Mouse (Mus musculus): Measurements from ENCODE around the gene Ergic3. TPM values are rescaled to one million over a fixed set of nuclear protein-coding genes. Genes with fewer than 3 reads are reported as not detected.

The Ergic3 gene
- total and polyA plus RNA-seq, 2 experiments from 2014 or later = 288 to 472 TPM

GRCm38 (mm10) chr2:155979328-155979991 is 28.4 kb upstream of the Ergic3 start:
- WGBS = 93% methylated on average over 5 of the region's 5 CpGs

GRCm38 (mm10) chr2:155985776-155986175 is 22.1 kb upstream of the Ergic3 start:
- TF ChIP-seq CTCF (IDR thresholded peaks at IDR 0.05; ENCODE audit: low read depth) = no peak
- Histone ChIP-seq H3K4me2 (ENCODE audit: low read depth, low read length) (no peak overlapping the region), H3K9ac (replicated peaks; ENCODE audit: low read length) (no peak overlapping the region), H3K27me3 (ENCODE audit: insufficient read depth, low read length) (no peaks in the 10 kb centered on the region), H3K4me3 (ENCODE audit: low read length) (no peak overlapping the region), H3K27ac (no peak overlapping the region), H3K36me3 (ENCODE audit: insufficient read depth, low read length) (peaks cover 86% of the 10 kb centered on the region), H3K9me3 (ENCODE audit: low read length) (no peaks in the 10 kb centered on the region), H3K4me1 (ENCODE audit: insufficient read depth, low read length) (no peaks in the 10 kb centered on the region)
- 92% methylated on average over 7 of the region's 7 CpGs for WGBS
- DNase-seq (ENCODE audit: low spot score) = no peak
- no peak for ATAC-seq

More at GRCm38 (mm10) chr2:155979328-155979991, 28.4 kb upstream of the Ergic3 start:
- no peak overlapping the region for H3K27ac ChIP-seq
- H3K9me3 ChIP-seq (ENCODE audit: low read length) = no peaks in the 10 kb centered on the region
- no peak for TF ChIP-seq CTCF (IDR thresholded peaks at IDR 0.05; ENCODE audit: low read depth)
- no peak for ATAC-seq
- H3K4me1 ChIP-seq (ENCODE audit: insufficient read depth, low read length) = no peaks in the 10 kb centered on the region
- no peak overlapping the region for H3K9ac ChIP-seq (replicated peaks; ENCODE audit: low read length)
- no peak overlapping the region for H3K4me3 ChIP-seq (ENCODE audit: low read length)
- no peaks in the 10 kb centered on the region for H3K27me3 ChIP-seq (ENCODE audit: insufficient read depth, low read length)
- H3K36me3 ChIP-seq (ENCODE audit: insufficient read depth, low read length) = peaks cover 77% of the 10 kb centered on the region
- no peak overlapping the region for H3K4me2 ChIP-seq (ENCODE audit: low read depth, low read length)
- DNase-seq (ENCODE audit: low spot score) = no peak

GRCm38 (mm10) chr2:155987131-155987530 is 20.7 kb upstream of the Ergic3 start:
- Histone ChIP-seq H3K4me3 (ENCODE audit: low read length) (no peak overlapping the region), H3K9me3 (ENCODE audit: low read length) (no peaks in the 10 kb centered on the region), H3K4me1 (ENCODE audit: insufficient read depth, low read length) (peaks cover 11% of the 10 kb centered on the region; the same call in 1 of the 2 replicates), H3K36me3 (ENCODE audit: insufficient read depth, low read length) (peaks cover 81% of the 10 kb centered on the region), H3K9ac (replicated peaks; ENCODE audit: low read length) (no peak overlapping the region), H3K27me3 (ENCODE audit: insufficient read depth, low read length) (no peaks in the 10 kb centered on the region), H3K27ac (no peak overlapping the region), H3K4me2 (ENCODE audit: low read depth, low read length) (no peak overlapping the region)
- WGBS = 98% methylated on average over 6 of the region's 6 CpGs
- DNase-seq (ENCODE audit: low spot score) (no peak), ATAC-seq (no peak)
- no peak for TF ChIP-seq CTCF (IDR thresholded peaks at IDR 0.05; ENCODE audit: low read depth)

GRCm38 (mm10) chr2:155989085-155989484 is 18.8 kb upstream of the Ergic3 start:
- H3K9ac ChIP-seq (replicated peaks; ENCODE audit: low read length) = no peak overlapping the region
- no peak for DNase-seq (ENCODE audit: low spot score)
- H3K4me1 ChIP-seq (ENCODE audit: insufficient read depth, low read length) = peaks cover 14% of the 10 kb centered on the region; the same call in 1 of the 2 replicates

DNA sequence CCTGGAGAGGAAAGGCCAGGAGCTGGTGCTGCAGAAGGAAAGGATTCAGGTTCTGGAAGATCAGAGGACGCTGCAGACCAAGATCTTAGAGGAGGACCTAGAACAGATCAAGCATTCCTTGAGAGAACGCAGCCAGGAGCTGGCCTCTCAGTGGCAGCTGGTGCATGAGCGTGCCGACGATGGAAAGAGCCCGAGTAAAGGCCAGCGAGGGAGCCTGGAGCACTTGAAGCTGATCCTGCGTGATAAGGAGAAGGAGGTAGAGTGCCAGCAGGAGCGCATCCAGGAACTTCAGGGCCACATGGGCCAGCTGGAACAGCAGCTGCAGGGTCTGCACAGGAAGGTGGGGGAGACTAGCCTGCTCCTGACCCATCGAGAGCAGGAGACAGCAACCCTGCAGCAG is 16.7 kb upstream of the Ergic3 start:
- ATAC-seq = 0 out of 2 replicates have a peak, but pooled peaks have one; percentile 30
- no peak for TF ChIP-seq CTCF (IDR thresholded peaks at IDR 0.05; ENCODE audit: low read depth)
- peak; percentile 25 for DNase-seq (ENCODE audit: low spot score)

More at GRCm38 (mm10) chr2:155989085-155989484, 18.8 kb upstream of the Ergic3 start:
- H3K27ac ChIP-seq = no peak overlapping the region
- H3K4me3 ChIP-seq (ENCODE audit: low read length) = no peak overlapping the region
- WGBS = 66% methylated on average over 4 of the region's 4 CpGs
- no peak for ATAC-seq
- no peak for TF ChIP-seq CTCF (IDR thresholded peaks at IDR 0.05; ENCODE audit: low read depth)
- no peaks in the 10 kb centered on the region for H3K9me3 ChIP-seq (ENCODE audit: low read length)
- no peaks in the 10 kb centered on the region for H3K27me3 ChIP-seq (ENCODE audit: insufficient read depth, low read length)
- H3K36me3 ChIP-seq (ENCODE audit: insufficient read depth, low read length) = peaks cover 76% of the 10 kb centered on the region
- H3K4me2 ChIP-seq (ENCODE audit: low read depth, low read length) = no peak overlapping the region

DNA sequence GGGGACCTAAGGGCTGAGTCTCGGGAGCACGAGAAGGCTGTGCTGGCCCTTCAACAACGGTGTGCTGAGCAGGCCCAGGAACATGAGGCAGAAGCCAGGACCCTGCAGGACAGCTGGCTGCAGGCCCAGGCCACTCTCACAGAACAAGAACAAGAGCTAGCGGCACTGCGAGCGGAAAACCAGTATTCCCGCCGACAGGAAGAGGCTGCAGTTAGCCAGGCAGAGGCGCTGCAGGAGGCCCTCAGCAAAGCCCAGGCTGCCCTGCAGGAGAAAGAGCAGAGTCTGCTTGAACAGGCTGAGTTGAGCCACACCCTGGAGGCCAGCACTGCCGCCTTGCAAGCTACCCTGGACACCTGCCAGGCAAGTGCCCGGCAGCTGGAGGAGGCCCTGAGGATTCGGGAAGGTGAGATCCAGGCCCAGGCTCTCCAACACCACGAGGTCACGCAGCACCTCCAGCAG is 16.0 kb upstream of the Ergic3 start:
- no peaks in the 10 kb centered on the region for H3K9me3 ChIP-seq (ENCODE audit: low read length)
- no peak overlapping the region for H3K4me2 ChIP-seq (ENCODE audit: low read depth, low read length)
- peaks cover 77% of the 10 kb centered on the region for H3K36me3 ChIP-seq (ENCODE audit: insufficient read depth, low read length)
- DNase-seq (ENCODE audit: low spot score) (peak; percentile 84), ATAC-seq (peak; percentile 68; the same call in 1 of the 2 replicates)
- H3K27ac ChIP-seq = peak overlapping the region; percentile 69
- H3K4me1 ChIP-seq (ENCODE audit: insufficient read depth, low read length) = peaks cover 14% of the 10 kb centered on the region; the same call in 1 of the 2 replicates
- 39% methylated on average over 14 of the region's 14 CpGs for WGBS
- peak; percentile 44 for TF ChIP-seq CTCF (IDR thresholded peaks at IDR 0.05; ENCODE audit: low read depth)
- no peak overlapping the region for H3K9ac ChIP-seq (replicated peaks; ENCODE audit: low read length)
- no peaks in the 10 kb centered on the region for H3K27me3 ChIP-seq (ENCODE audit: insufficient read depth, low read length)
- no peak overlapping the region for H3K4me3 ChIP-seq (ENCODE audit: low read length)

More for the DNA sequence above, 16.7 kb upstream of the Ergic3 start:
- Histone ChIP-seq H3K4me2 (ENCODE audit: low read depth, low read length) (no peak overlapping the region), H3K36me3 (ENCODE audit: insufficient read depth, low read length) (peaks cover 76% of the 10 kb centered on the region), H3K9me3 (ENCODE audit: low read length) (no peaks in the 10 kb centered on the region), H3K27me3 (ENCODE audit: insufficient read depth, low read length) (no peaks in the 10 kb centered on the region), H3K4me1 (ENCODE audit: insufficient read depth, low read length) (peaks cover 14% of the 10 kb centered on the region; the same call in 1 of the 2 replicates), H3K4me3 (ENCODE audit: low read length) (no peak overlapping the region), H3K9ac (replicated peaks; ENCODE audit: low read length) (no peak overlapping the region), H3K27ac (peak overlapping the region; percentile 69; the same call in 1 of the 2 replicates)
- WGBS = 68% methylated on average over 10 of the region's 10 CpGs

DNA sequence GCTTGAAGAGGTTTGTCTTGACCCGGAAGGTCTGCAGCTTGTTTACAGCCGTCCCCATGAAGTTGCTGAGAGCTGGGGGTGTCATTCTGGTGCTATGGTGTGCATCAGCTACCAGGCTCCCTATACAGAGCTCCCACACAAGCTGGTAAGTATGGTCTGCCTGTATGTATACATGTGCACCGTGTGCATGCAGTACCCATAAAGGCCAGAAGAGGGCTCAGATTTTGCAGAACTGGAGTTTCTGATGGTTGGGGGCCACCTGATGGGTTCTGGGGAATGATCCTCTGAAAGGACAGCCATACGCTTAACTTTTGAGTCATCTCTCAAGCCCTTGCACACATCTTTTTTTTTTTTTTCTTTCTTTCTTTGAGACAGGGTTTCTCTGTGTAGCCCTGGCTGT is 2.5 kb upstream of the Ergic3 start:
- Histone ChIP-seq H3K9ac (replicated peaks; ENCODE audit: low read length) (no peak overlapping the region), H3K4me2 (ENCODE audit: low read depth, low read length) (no peak overlapping the region), H3K4me1 (ENCODE audit: insufficient read depth, low read length) (no peaks in the 10 kb centered on the region; the same call in 1 of the 2 replicates), H3K36me3 (ENCODE audit: insufficient read depth, low read length) (no peaks in the 10 kb centered on the region), H3K27me3 (ENCODE audit: insufficient read depth, low read length) (no peaks in the 10 kb centered on the region), H3K4me3 (ENCODE audit: low read length) (no peak overlapping the region), H3K27ac (no peak overlapping the region), H3K9me3 (ENCODE audit: low read length) (no peaks in the 10 kb centered on the region)
- WGBS = 93% methylated on average over 4 of the region's 4 CpGs
- DNase-seq (ENCODE audit: low spot score) (peak; percentile 29), ATAC-seq (no peak)
- TF ChIP-seq CTCF (IDR thresholded peaks at IDR 0.05; ENCODE audit: low read depth) = peak; percentile 57

Data from hindbrain, postnatal 0 days (tissue).